Mouse (Mus musculus) neural tube, embryonic 15.5 days (tissue): ENCODE measurements around the gene Arhgap30. TPM values are rescaled to one million over a fixed set of nuclear protein-coding genes. Genes with fewer than 3 reads are reported as not detected.
A peak's percentile ranks its signal among the peaks of the same experiment; 100 is the strongest.

Experiments used
- ATAC-seq: fragments of 200-750 bp; cut with Nextera tagmentation; 2 replicates; pipeline ENCODE4 v1.8.0; 2017; ENCODE audit warnings: mild to moderate bottlenecking, moderate TSS enrichment, moderate library complexity; ENCODE audit not compliant: low FRiP score
- H3K27ac ChIP-seq: fragments of 300-500 bp; sonication (generic); replicated peaks from 2 replicates; pipeline ENCODE4 v1.5.1; 2015; ENCODE audit warnings: mild to moderate bottlenecking, inconsistent platforms
- H3K27me3 ChIP-seq: fragments of 300-500 bp; sonication (generic); replicated peaks from 2 replicates; pipeline ENCODE4 v1.6.1; 2015; ENCODE audit warnings: inconsistent platforms
- H3K36me3 ChIP-seq: fragments of 300-500 bp; sonication (generic); 2 replicates; pipeline ENCODE4 v1.6.1; 2015; ENCODE audit warnings: inconsistent platforms
- H3K4me1 ChIP-seq: fragments of 300-500 bp; sonication (generic); 2 replicates; pipeline ENCODE4 v1.6.1; 2015; ENCODE audit warnings: inconsistent platforms
- H3K4me2 ChIP-seq: fragments of 300-500 bp; sonication (generic); 2 replicates; pipeline ENCODE4 v1.6.1; 2015; ENCODE audit warnings: inconsistent platforms, mild to moderate bottlenecking, moderate library complexity
- H3K4me3 ChIP-seq: fragments of 300-500 bp; sonication (generic); replicated peaks from 2 replicates; pipeline ENCODE4 v1.5.1; 2015; ENCODE audit warnings: mild to moderate bottlenecking, inconsistent platforms
- H3K9ac ChIP-seq: fragments of 300-500 bp; sonication (generic); replicated peaks from 2 replicates; pipeline ENCODE4 v1.6.1; 2015; ENCODE audit warnings: mild to moderate bottlenecking, inconsistent platforms
- H3K9me3 ChIP-seq: fragments of 300-500 bp; sonication (generic); replicated peaks from 2 replicates; pipeline ENCODE4 v1.6.1; 2016; ENCODE audit warnings: inconsistent platforms
- WGBS: fragments of 180-500 bp; shearing (Covaris S2); methylation state at CpG from one replicate; pipeline ENCODE4 v1.1.7; 2015; ENCODE audit warnings: mixed read lengths; 5-methylcytosine and 5-hydroxymethylcytosine counted together
- polyA plus RNA-seq: library from polyadenylated mRNA; unstranded; fragments of >200 nt; fragmentation: Nextera tagmentation; extraction: Ambion mirVana; gene quantifications from 2 replicates; pipeline ENCODE4 v1.2.1, GENCODE M21; 2015

The Arhgap30 gene
- polyA plus RNA-seq, 1 experiment from 2014 or later = 0.88 TPM

- ATAC-seq = no peak
- 70% methylated on average over 4 of the region's 4 CpGs for WGBS
Observed at GRCm38 (mm10) chr1:171358421-171358820, 30.3 kb upstream of the Arhgap30 start.

GRCm38 (mm10) chr1:171360253-171360652 is 28.5 kb upstream of the Arhgap30 start:
- Histone ChIP-seq H3K4me1 (peaks cover 19% of the 10 kb centered on the region), H3K36me3 (peaks cover 21% of the 10 kb centered on the region), H3K9me3 (no peaks in the 10 kb centered on the region), H3K9ac (peak overlapping the region; percentile 68), H3K27ac (peak overlapping the region; percentile 87), H3K4me2 (peak overlapping the region; percentile 85), H3K27me3 (no peaks in the 10 kb centered on the region), H3K4me3 (peak overlapping the region; percentile 58)
- no peak; the same call in 1 of the 2 replicates for ATAC-seq
- WGBS = 2% methylated on average over 26 of the region's 26 CpGs

More at GRCm38 (mm10) chr1:171358421-171358820, 30.3 kb upstream of the Arhgap30 start:
- Histone ChIP-seq H3K9me3 (no peaks in the 10 kb centered on the region), H3K4me2 (no peak overlapping the region), H3K27me3 (no peaks in the 10 kb centered on the region), H3K36me3 (peaks cover 21% of the 10 kb centered on the region), H3K4me1 (peaks cover 19% of the 10 kb centered on the region), H3K4me3 (no peak overlapping the region), H3K27ac (no peak overlapping the region), H3K9ac (no peak overlapping the region)

GRCm38 (mm10) chr1:171360656-171361055 is 28.1 kb upstream of the Arhgap30 start, which contains the start of gene Klhdc9:
Gene Klhdc9 (minus strand): TSS chr1:171360798.
- Histone ChIP-seq H3K4me1 (peaks cover 19% of the 10 kb centered on the region), H3K4me2 (peak within 1 kb of the TSS; percentile 85), H3K4me3 (peak within 1 kb of the TSS; percentile 58), H3K27ac (peak within 1 kb of the TSS; percentile 87), H3K9me3 (no peaks in the 10 kb centered on the region), H3K9ac (peak within 1 kb of the TSS; percentile 68), H3K36me3 (peaks cover 21% of the 10 kb centered on the region), H3K27me3 (no peaks in the 10 kb centered on the region)
- ATAC-seq = peak; percentile 97
- WGBS = 0% methylated on average over 21 of the region's 21 CpGs

- Histone ChIP-seq H3K4me3 (peak overlapping the region; percentile 58), H3K36me3 (peaks cover 20% of the 10 kb centered on the region), H3K9me3 (no peaks in the 10 kb centered on the region), H3K9ac (peak overlapping the region; percentile 68), H3K4me1 (peaks cover 19% of the 10 kb centered on the region), H3K27me3 (no peaks in the 10 kb centered on the region), H3K27ac (peak overlapping the region; percentile 87), H3K4me2 (peak overlapping the region; percentile 85)
- WGBS = 32% methylated on average over 16 of the region's 16 CpGs
- peak; percentile 87 for ATAC-seq
Observed at GRCm38 (mm10) chr1:171361106-171362103, 27.3 kb upstream of the Arhgap30 start.

GRCm38 (mm10) chr1:171365934-171366333 is 22.8 kb upstream of the Arhgap30 start:
- Histone ChIP-seq H3K27ac (no peak overlapping the region), H3K36me3 (no peaks in the 10 kb centered on the region), H3K9me3 (no peaks in the 10 kb centered on the region), H3K4me2 (no peak overlapping the region), H3K9ac (no peak overlapping the region), H3K27me3 (peaks cover 3% of the 10 kb centered on the region; the same call in 1 of the 2 replicates), H3K4me1 (peaks cover 8% of the 10 kb centered on the region), H3K4me3 (no peak overlapping the region)
- no peak for ATAC-seq
- WGBS = 66% methylated on average over 7 of the region's 7 CpGs

GRCm38 (mm10) chr1:171369845-171370556 is 18.8 kb upstream of the Arhgap30 start, which contains the start of gene Nectin4:
Gene Nectin4 (plus strand): TSS chr1:171370099.
- Histone ChIP-seq H3K9ac (no peak within 1 kb of the TSS), H3K27ac (no peak within 1 kb of the TSS), H3K4me1 (no peaks in the 10 kb centered on the region), H3K9me3 (no peaks in the 10 kb centered on the region), H3K27me3 (peaks cover 3% of the 10 kb centered on the region; the same call in 1 of the 2 replicates), H3K4me3 (no peak within 1 kb of the TSS), H3K36me3 (no peaks in the 10 kb centered on the region), H3K4me2 (no peak within 1 kb of the TSS)
- no peak for ATAC-seq
- 45% methylated on average over 20 of the region's 20 CpGs for WGBS

GRCm38 (mm10) chr1:171372880-171373279 is 15.9 kb upstream of the Arhgap30 start:
- no peak overlapping the region for H3K27ac ChIP-seq
- no peaks in the 10 kb centered on the region for H3K4me1 ChIP-seq
- H3K4me3 ChIP-seq = no peak overlapping the region
- H3K4me2 ChIP-seq = no peak overlapping the region
- H3K36me3 ChIP-seq = no peaks in the 10 kb centered on the region
- 66% methylated on average over 3 of the region's 3 CpGs for WGBS
- H3K27me3 ChIP-seq = peaks cover 3% of the 10 kb centered on the region; the same call in 1 of the 2 replicates
- H3K9ac ChIP-seq = no peak overlapping the region
- H3K9me3 ChIP-seq = no peaks in the 10 kb centered on the region
- no peak for ATAC-seq

- Histone ChIP-seq H3K4me3 (no peak overlapping the region), H3K9me3 (no peaks in the 10 kb centered on the region), H3K4me2 (no peak overlapping the region), H3K27me3 (peaks cover 3% of the 10 kb centered on the region; the same call in 1 of the 2 replicates), H3K36me3 (no peaks in the 10 kb centered on the region), H3K9ac (no peak overlapping the region), H3K4me1 (no peaks in the 10 kb centered on the region), H3K27ac (no peak overlapping the region)
- ATAC-seq = no peak; the same call in 1 of the 2 replicates
- 3% methylated on average over 4 of the region's 4 CpGs for WGBS
Observed at GRCm38 (mm10) chr1:171373946-171374345, 14.8 kb upstream of the Arhgap30 start.

- peaks cover 10% of the 10 kb centered on the region for H3K4me1 ChIP-seq
- ATAC-seq = no peak
Observed at GRCm38 (mm10) chr1:171375646-171376097, 13.1 kb upstream of the Arhgap30 start.

GRCm38 (mm10) chr1:171378298-171378697 is 10.5 kb upstream of the Arhgap30 start:
- H3K9me3 ChIP-seq = no peaks in the 10 kb centered on the region
- H3K4me3 ChIP-seq = no peak overlapping the region
- 92% methylated on average over 6 of the region's 6 CpGs for WGBS
- no peak for ATAC-seq
- no peaks in the 10 kb centered on the region for H3K36me3 ChIP-seq
- H3K4me2 ChIP-seq = no peak overlapping the region
- no peak overlapping the region for H3K9ac ChIP-seq
- H3K27me3 ChIP-seq = 0 out of 2 replicates have a peak, but pooled peaks cover 3% of the 10 kb centered on the region
- H3K4me1 ChIP-seq = peaks cover 13% of the 10 kb centered on the region
- H3K27ac ChIP-seq = no peak overlapping the region

More at GRCm38 (mm10) chr1:171375646-171376097, 13.1 kb upstream of the Arhgap30 start:
- H3K27me3 ChIP-seq = no peaks in the 10 kb centered on the region
- H3K27ac ChIP-seq = no peak overlapping the region
- no peak overlapping the region for H3K4me2 ChIP-seq
- H3K9me3 ChIP-seq = no peaks in the 10 kb centered on the region
- WGBS = 50% methylated on average over 9 of the region's 9 CpGs
- no peak overlapping the region for H3K9ac ChIP-seq
- no peaks in the 10 kb centered on the region for H3K36me3 ChIP-seq
- no peak overlapping the region for H3K4me3 ChIP-seq

- Histone ChIP-seq H3K4me2 (peak overlapping the region; percentile 62), H3K9me3 (no peaks in the 10 kb centered on the region), H3K27me3 (0 out of 2 replicates have a peak, but pooled peaks cover 3% of the 10 kb centered on the region), H3K27ac (peak overlapping the region; percentile 45; the same call in 1 of the 2 replicates), H3K4me1 (peaks cover 13% of the 10 kb centered on the region), H3K9ac (peak overlapping the region; percentile 45), H3K36me3 (no peaks in the 10 kb centered on the region), H3K4me3 (peak overlapping the region; percentile 39)
- ATAC-seq = peak; percentile 78
- WGBS = 3% methylated on average over 31 of the region's 31 CpGs
Observed at GRCm38 (mm10) chr1:171379935-171380599, 8.7 kb upstream of the Arhgap30 start.
